Mouse (Mus musculus) heart, embryonic 12.5 days (tissue): ENCODE measurements around the gene Sorcs2. TPM values are rescaled to one million over a fixed set of nuclear protein-coding genes. Genes with fewer than 3 reads are reported as not detected.
A peak's percentile ranks its signal among the peaks of the same experiment; 100 is the strongest.

Experiments
- ATAC-seq: fragments of 200-750 bp; cut with Nextera tagmentation; 2 replicates; pipeline ENCODE4 v1.8.0; 2017; ENCODE audit warnings: moderate TSS enrichment, moderate library complexity; ENCODE audit not compliant: insufficient number of reproducible peaks, low FRiP score
- H3K27ac ChIP-seq: fragments of 300-500 bp; sonication (generic); 2 replicates; pipeline ENCODE4 v1.5.1; 2016; ENCODE audit warnings: mild to moderate bottlenecking, moderate library complexity; ENCODE audit not compliant: poor library complexity, severe bottlenecking
- H3K27me3 ChIP-seq: fragments of 300-500 bp; sonication (generic); replicated peaks from 2 replicates; pipeline ENCODE4 v1.6.1; 2016; ENCODE audit warnings: mild to moderate bottlenecking, moderate library complexity
- H3K36me3 ChIP-seq: fragments of 300-500 bp; sonication (generic); 2 replicates; pipeline ENCODE4 v1.6.1; 2016; ENCODE audit warnings: mild to moderate bottlenecking, moderate library complexity
- H3K4me1 ChIP-seq: fragments of 300-500 bp; sonication (generic); replicated peaks from 2 replicates; pipeline ENCODE4 v1.6.1; 2016; ENCODE audit warnings: mild to moderate bottlenecking
- H3K4me2 ChIP-seq: fragments of 300-500 bp; sonication (generic); 2 replicates; pipeline ENCODE4 v1.6.1; 2016; ENCODE audit warnings: mild to moderate bottlenecking, moderate library complexity
- H3K4me3 ChIP-seq: fragments of 300-500 bp; sonication (generic); 2 replicates; pipeline ENCODE4 v1.5.1; 2016; ENCODE audit warnings: mild to moderate bottlenecking
- H3K9ac ChIP-seq: fragments of 300-500 bp; sonication (generic); 2 replicates; pipeline ENCODE4 v1.6.1; 2016; ENCODE audit warnings: mild to moderate bottlenecking, moderate library complexity
- H3K9me3 ChIP-seq: fragments of 300-500 bp; sonication (generic); replicated peaks from 2 replicates; pipeline ENCODE4 v1.6.1; 2016; ENCODE audit warnings: mild to moderate bottlenecking, moderate library complexity
- WGBS: fragments of 180-500 bp; shearing (Covaris S2); methylation state at CpG from one replicate; pipeline ENCODE4 v1.1.7; 2016; 5-methylcytosine and 5-hydroxymethylcytosine counted together
- polyA plus RNA-seq: library from polyadenylated mRNA; unstranded; fragments of >200 nt; fragmentation: Nextera tagmentation; extraction: Ambion mirVana; gene quantifications from 2 replicates; pipeline ENCODE4 v1.2.1, GENCODE M21; 2016

Gene Sorcs2
- polyA plus RNA-seq, 1 experiment from 2014 or later: 12.4 TPM

DNA sequence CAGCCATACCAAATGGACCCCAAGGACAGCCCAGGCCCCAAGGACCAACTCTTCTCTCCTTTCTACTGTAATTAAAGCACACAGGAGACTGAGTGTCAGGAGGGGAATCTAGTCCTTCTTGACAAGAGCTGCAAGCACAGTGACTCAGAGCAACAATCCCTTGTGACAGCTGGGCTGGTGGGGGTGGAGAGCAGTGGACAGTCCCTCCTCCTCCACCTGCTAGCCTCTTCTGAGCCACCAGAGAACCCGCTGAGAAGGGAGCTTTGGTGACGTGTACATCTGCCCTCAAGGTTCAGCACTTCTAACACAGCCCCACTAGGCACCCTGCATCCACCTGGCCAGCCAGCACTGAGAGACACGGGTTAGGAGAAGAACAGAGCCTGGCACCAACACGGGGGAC is 96.8 kb downstream of the Sorcs2 start:
- H3K36me3 ChIP-seq: no peaks in the 10 kb centered on the region

GRCm38 (mm10) chr5:36298049-36298448 is 99.9 kb downstream of the Sorcs2 start:
- Histone ChIP-seq H3K9ac (no peak overlapping the region), H3K27ac (peak overlapping the region; percentile 43), H3K36me3 (no peaks in the 10 kb centered on the region), H3K4me3 (no peak overlapping the region), H3K4me1 (peaks cover 52% of the 10 kb centered on the region), H3K27me3 (0 out of 2 replicates have a peak, but pooled peaks cover 3% of the 10 kb centered on the region), H3K4me2 (no peak overlapping the region), H3K9me3 (no peaks in the 10 kb centered on the region)
- WGBS: 60% methylated on average over 4 of the region's 4 CpGs
- no peak for ATAC-seq

More for the DNA sequence above, 96.8 kb downstream of the Sorcs2 start:
- no peak for ATAC-seq
- Histone ChIP-seq H3K27ac (no peak overlapping the region), H3K9me3 (no peaks in the 10 kb centered on the region), H3K4me1 (peaks cover 46% of the 10 kb centered on the region), H3K9ac (no peak overlapping the region), H3K4me2 (no peak overlapping the region), H3K27me3 (0 out of 2 replicates have a peak, but pooled peaks cover 3% of the 10 kb centered on the region), H3K4me3 (no peak overlapping the region)
- WGBS: 60% methylated on average over 4 of the region's 4 CpGs

- 28% methylated on average over 4 of the region's 4 CpGs for WGBS
- H3K36me3 ChIP-seq: no peaks in the 10 kb centered on the region
- H3K9ac ChIP-seq: no peak overlapping the region
- H3K4me1 ChIP-seq: peaks cover 60% of the 10 kb centered on the region
- H3K27ac ChIP-seq: peak overlapping the region; percentile 43; the same call in 1 of the 2 replicates
- 0 out of 2 replicates have a peak, but pooled peaks cover 3% of the 10 kb centered on the region for H3K27me3 ChIP-seq
- no peak overlapping the region for H3K4me3 ChIP-seq
- ATAC-seq: no peak
- no peaks in the 10 kb centered on the region for H3K9me3 ChIP-seq
- no peak overlapping the region for H3K4me2 ChIP-seq
Measured at GRCm38 (mm10) chr5:36297246-36297645, 100.7 kb downstream of the Sorcs2 start.

DNA sequence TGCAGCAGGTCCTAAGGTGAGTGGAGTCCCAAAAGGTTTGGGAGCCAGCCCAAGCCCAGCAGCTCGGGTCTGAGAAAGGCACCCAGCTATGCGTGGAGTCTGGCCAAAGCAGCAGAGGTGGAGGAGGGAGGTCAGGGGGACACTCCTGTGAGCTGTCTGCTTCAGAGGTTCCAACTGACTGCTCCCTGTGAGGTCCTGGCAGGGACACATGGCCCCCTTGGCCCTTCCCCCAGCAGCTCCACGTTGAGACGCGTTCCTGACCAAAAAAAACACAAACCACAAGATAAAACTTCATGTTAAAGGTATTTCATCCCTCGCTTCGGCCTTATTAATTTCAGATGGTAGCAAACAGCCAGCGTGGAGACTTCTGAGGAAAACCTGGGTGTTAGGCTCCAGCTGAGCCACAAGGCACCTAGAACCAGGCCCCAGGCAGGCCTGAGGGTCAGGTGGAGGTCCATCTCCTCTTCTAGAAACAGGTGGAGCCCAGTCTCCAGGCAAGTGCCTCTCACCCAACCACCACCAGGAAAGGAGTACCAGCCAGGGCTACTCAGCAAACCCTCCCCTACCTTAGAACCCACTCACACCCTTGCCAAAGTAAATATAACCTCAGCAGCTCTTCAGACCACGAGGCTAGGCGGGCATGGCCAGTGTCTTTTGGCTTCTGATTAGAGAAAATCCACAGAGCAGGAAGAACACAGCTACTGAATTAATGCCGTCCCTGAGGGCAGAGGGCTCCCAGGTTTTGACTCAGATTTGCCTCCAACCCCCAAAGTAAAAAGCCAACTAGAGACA is 104.6 kb downstream of the Sorcs2 start:
- Histone ChIP-seq H3K4me1 (peaks cover 38% of the 10 kb centered on the region), H3K27ac (no peak overlapping the region), H3K36me3 (no peaks in the 10 kb centered on the region), H3K4me2 (no peak overlapping the region), H3K4me3 (no peak overlapping the region), H3K9me3 (no peaks in the 10 kb centered on the region), H3K27me3 (no peaks in the 10 kb centered on the region), H3K9ac (no peak overlapping the region)
- ATAC-seq: no peak
- WGBS: 57% methylated on average over 11 of the region's 11 CpGs

- Histone ChIP-seq H3K36me3 (no peaks in the 10 kb centered on the region), H3K4me1 (peaks cover 28% of the 10 kb centered on the region), H3K27ac (no peak overlapping the region), H3K4me3 (no peak overlapping the region), H3K9ac (no peak overlapping the region), H3K4me2 (no peak overlapping the region), H3K9me3 (no peaks in the 10 kb centered on the region), H3K27me3 (no peaks in the 10 kb centered on the region)
- ATAC-seq: no peak
- WGBS: 64% methylated on average over 9 of the region's 9 CpGs
Measured at GRCm38 (mm10) chr5:36292321-36292720, 105.6 kb downstream of the Sorcs2 start.

DNA sequence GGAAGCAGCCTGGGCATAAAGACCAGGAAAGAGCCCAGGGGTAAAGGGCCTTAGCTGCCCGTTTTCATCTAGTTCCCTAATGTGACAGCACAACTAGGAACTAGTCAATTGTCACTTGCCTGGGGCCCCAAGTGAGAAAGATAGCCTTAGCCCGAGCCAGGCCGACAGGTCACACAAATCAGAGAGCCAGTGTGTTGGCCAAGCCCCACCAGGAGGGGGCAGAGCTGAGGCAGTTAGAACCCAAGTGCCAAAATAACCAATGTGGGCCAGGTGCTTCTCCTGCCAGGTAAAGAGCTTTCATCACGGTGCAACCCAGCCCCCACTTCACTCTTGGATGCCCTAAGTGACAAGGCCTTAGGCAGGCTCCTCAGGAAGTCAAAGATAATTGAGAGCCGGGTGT is 106.7 kb downstream of the Sorcs2 start:
- 42% methylated on average over 5 of the region's 5 CpGs for WGBS
- H3K9me3 ChIP-seq: no peaks in the 10 kb centered on the region
- no peak overlapping the region for H3K27ac ChIP-seq
- ATAC-seq: no peak
- peaks cover 21% of the 10 kb centered on the region for H3K4me1 ChIP-seq
- H3K9ac ChIP-seq: no peak overlapping the region
- no peaks in the 10 kb centered on the region for H3K27me3 ChIP-seq
- H3K4me2 ChIP-seq: no peak overlapping the region
- H3K4me3 ChIP-seq: no peak overlapping the region
- H3K36me3 ChIP-seq: no peaks in the 10 kb centered on the region

DNA sequence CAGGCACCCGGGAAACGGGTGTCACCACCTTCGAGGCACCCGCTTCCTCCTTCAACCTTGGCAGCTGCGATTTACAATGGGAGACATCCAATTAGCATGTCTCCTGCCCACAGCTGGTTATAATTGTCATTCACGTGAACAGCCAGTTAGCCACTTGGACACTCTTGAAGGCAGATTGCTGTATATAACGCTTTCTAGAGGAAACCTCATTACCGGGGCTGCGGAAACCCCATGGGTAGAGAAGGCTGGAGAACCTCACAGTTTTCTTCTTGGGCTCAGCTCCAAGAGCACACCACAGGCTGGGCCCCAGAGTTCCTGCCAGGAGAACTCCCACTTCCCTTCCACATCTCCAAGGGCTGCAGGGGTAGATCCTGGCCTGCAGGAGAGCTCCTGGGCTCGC is 112.5 kb downstream of the Sorcs2 start:
- no peak overlapping the region for H3K27ac ChIP-seq
- H3K4me3 ChIP-seq: no peak overlapping the region
- H3K27me3 ChIP-seq: no peaks in the 10 kb centered on the region
- 50% methylated on average over 10 of the region's 10 CpGs for WGBS
- H3K4me1 ChIP-seq: peaks cover 22% of the 10 kb centered on the region
- no peak overlapping the region for H3K9ac ChIP-seq
- H3K9me3 ChIP-seq: no peaks in the 10 kb centered on the region
- no peak for ATAC-seq
- H3K36me3 ChIP-seq: no peaks in the 10 kb centered on the region
- no peak overlapping the region for H3K4me2 ChIP-seq

- Histone ChIP-seq H3K4me3 (no peak overlapping the region), H3K9me3 (no peaks in the 10 kb centered on the region), H3K4me2 (no peak overlapping the region), H3K36me3 (no peaks in the 10 kb centered on the region), H3K9ac (no peak overlapping the region), H3K27ac (no peak overlapping the region), H3K4me1 (peaks cover 15% of the 10 kb centered on the region), H3K27me3 (no peaks in the 10 kb centered on the region)
- ATAC-seq: no peak
- 72% methylated on average over 12 of the region's 12 CpGs for WGBS
Measured at GRCm38 (mm10) chr5:36279896-36280295, 118.0 kb downstream of the Sorcs2 start.

- no peak overlapping the region for H3K4me3 ChIP-seq
- 80% methylated on average over 6 of the region's 6 CpGs for WGBS
Measured at GRCm38 (mm10) chr5:36274684-36275394, 123.1 kb downstream of the Sorcs2 start.

DNA sequence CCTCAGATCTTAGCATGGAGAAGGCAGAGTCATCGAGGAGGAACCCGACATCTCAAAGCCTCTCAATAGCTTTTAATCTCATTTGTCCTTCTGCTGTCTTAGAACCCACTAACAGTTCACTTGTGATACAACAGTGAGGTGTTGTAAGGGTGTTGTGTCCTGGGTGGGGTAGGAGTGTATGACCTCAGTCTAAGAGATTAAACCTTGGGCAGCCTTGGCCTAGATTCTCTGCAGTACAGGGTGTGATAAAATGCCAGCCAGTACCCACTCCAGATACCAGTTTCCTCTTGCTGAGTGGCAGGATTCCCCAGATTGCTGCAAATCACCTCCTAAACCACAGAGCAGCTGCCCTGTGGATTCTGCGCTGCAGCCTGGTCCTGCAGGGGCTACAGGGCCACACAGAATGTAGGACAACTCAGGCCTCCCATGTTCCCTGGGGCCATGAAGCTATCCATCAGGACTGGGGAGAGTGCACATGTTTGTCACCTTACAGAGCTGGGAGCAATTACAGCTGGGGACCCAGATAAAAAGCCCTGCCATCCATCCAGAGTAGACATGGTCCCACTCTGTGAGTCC is 130.7 kb downstream of the Sorcs2 start:
- peaks cover 15% of the 10 kb centered on the region for H3K4me1 ChIP-seq
- no peaks in the 10 kb centered on the region for H3K36me3 ChIP-seq
- H3K27me3 ChIP-seq: no peaks in the 10 kb centered on the region
- H3K9ac ChIP-seq: no peak overlapping the region
- peaks cover 4% of the 10 kb centered on the region for H3K9me3 ChIP-seq
- no peak overlapping the region for H3K4me2 ChIP-seq
- no peak overlapping the region for H3K4me3 ChIP-seq
- no peak for ATAC-seq
- H3K27ac ChIP-seq: no peak overlapping the region
- WGBS: 70% methylated on average over 3 of the region's 3 CpGs

More at GRCm38 (mm10) chr5:36274684-36275394, 123.1 kb downstream of the Sorcs2 start:
- H3K4me1 ChIP-seq: 0 out of 2 replicates have a peak, but pooled peaks cover 7% of the 10 kb centered on the region
- H3K9me3 ChIP-seq: peaks cover 4% of the 10 kb centered on the region
- no peaks in the 10 kb centered on the region for H3K27me3 ChIP-seq
- H3K36me3 ChIP-seq: no peaks in the 10 kb centered on the region
- ATAC-seq: 0 out of 2 replicates have a peak, but pooled peaks have one; percentile 36
- H3K9ac ChIP-seq: no peak overlapping the region
- H3K4me2 ChIP-seq: no peak overlapping the region
- no peak overlapping the region for H3K27ac ChIP-seq

DNA sequence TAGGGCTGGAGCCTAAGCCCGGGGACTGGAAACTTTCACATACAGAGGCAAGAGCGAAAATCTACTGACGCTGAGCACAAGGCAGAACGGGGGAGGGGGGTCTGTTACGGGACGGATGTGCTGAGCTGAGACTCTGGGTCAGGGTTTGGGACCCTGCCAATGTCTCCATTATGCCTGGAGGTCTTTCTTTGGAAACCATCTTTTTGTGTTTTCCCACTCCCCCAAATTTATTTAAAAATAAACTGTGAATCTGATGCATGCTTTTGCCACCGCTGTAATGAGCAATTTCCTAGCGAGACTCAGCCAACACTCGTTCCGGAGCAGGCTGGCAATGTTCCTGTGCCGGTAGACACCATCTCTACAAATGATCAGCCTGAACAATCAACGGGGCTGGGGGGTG is 137.1 kb downstream of the Sorcs2 start:
- no peaks in the 10 kb centered on the region for H3K36me3 ChIP-seq
- H3K27ac ChIP-seq: no peak overlapping the region
- H3K4me2 ChIP-seq: no peak overlapping the region
- H3K27me3 ChIP-seq: no peaks in the 10 kb centered on the region
- no peak for ATAC-seq
- WGBS: 66% methylated on average over 12 of the region's 12 CpGs
- H3K4me3 ChIP-seq: no peak overlapping the region
- H3K4me1 ChIP-seq: peaks cover 6% of the 10 kb centered on the region
- no peaks in the 10 kb centered on the region for H3K9me3 ChIP-seq
- no peak overlapping the region for H3K9ac ChIP-seq
